Mouse (Mus musculus) CH12.LX (cell line): ENCODE measurements at regions not wholly inside any gene's neighbourhood (a gene's known extent, or its start where the extent isn't known, plus 50 kb on each side); places are given as distances from the start of the nearest gene placed in this dataset.

ENCODE experiments used
- CTCF ChIP-seq, 2 experiments: IDR thresholded peaks in 1 of 2; conservative IDR thresholded peaks in 1 of 2; 2 replicates each; pipeline ENCODE4 v1.5.1; 2011 to 2012; ENCODE audit warnings: low read depth in 2 of 2, low read length in 2 of 2, improper control_type of control experiment in 1 of 2, inconsistent platforms in 1 of 2, mild to moderate bottlenecking in 1 of 2, moderate library complexity in 1 of 2
- NRF1 ChIP-seq: IDR thresholded peaks from 2 replicates; pipeline ENCODE4 v1.6.1; 2014; ENCODE audit warnings: low read depth, mild to moderate bottlenecking, inconsistent platforms, low read length, improper control_type of control experiment, moderate library complexity

DNA sequence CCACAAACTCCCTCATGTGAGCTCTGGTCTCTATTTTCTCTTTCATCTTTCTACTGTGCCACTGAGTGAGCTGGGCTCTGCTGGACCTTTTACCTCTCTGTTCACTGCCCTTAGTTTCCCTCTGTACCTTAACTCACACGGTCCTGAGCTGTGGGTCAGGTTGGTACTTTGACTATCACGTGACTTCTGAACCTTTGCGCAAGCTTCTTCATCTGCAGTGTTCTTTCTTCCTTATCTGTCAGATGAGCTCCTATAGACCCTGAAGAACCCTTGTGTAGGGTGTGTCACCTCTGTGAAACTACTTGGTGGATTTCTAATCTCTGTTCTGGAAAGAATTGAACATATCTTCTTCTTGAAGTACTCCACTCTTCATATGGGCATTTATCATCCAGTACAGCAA, 279.3 kb downstream of the Rps24 start:
- TF ChIP-seq CTCF (conservative IDR thresholded peaks at IDR 0.05 in 1 of 2, IDR thresholded peaks at IDR 0.05 in 1 of 2; ENCODE audit: low read depth in 2 of 2, low read length in 2 of 2) (no peak), NRF1 (no peak)
